Mouse (Mus musculus): ENCODE data around the gene Habp4. TPM values are rescaled to one million over a fixed set of nuclear protein-coding genes. Genes with fewer than 3 reads are reported as not detected.

Gene Habp4
- total RNA-seq (2014; rRNA removed) (55.6 and 68.0 TPM in 2 replicates), polyA plus RNA-seq (2015; fragmentation: Nextera tagmentation; extraction: Ambion mirVana) (60.3 and 64.5 TPM in 2 replicates)

DNA sequence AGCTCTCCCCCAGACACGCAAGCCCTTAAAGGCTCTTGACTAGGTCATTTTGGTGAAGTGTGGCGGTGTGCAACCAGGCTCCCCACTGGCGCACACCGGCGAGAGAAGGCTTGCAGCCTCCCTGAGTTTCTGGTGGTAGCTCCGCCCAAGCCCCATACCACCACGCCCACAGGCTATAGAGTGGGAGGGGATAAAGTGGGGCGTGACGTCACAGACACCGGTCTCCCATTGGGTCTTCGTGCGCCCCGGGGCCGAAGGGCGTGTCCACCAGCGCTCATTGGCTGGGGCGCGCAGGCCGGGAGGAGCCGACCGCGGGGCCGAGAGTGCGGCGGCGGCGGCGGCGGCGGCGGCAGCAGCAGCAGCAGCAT lies at the start of gene Habp4:
Gene Habp4, plus strand, starts transcription at position 277 of the 368 bp plus-strand sequence.
- peak within 1 kb of the TSS; percentile 78 for H3K27ac ChIP-seq (ENCODE audit: low read depth, low read length)
- H3K27me3 ChIP-seq (ENCODE audit: insufficient read depth, low read length) = no peaks in the 10 kb centered on the region
- peak within 1 kb of the TSS; percentile 97 for H3K4me2 ChIP-seq (ENCODE audit: low read depth, low read length, poor library complexity, severe bottlenecking)
- peak within 1 kb of the TSS; percentile 92 for H3K9ac ChIP-seq (replicated peaks; ENCODE audit: low read length, poor library complexity, severe bottlenecking)
- 0 out of 2 replicates have a peak, but pooled peaks cover under 1% of the 10 kb centered on the region for H3K9me3 ChIP-seq (ENCODE audit: low read length)
- H3K4me3 ChIP-seq (ENCODE audit: low read depth, low read length) = peak within 1 kb of the TSS; percentile 88
- WGBS = 0% methylated on average over 25 of the region's 31 CpGs
- no peaks in the 10 kb centered on the region; the same call in 1 of the 2 replicates for H3K36me3 ChIP-seq (ENCODE audit: insufficient read depth, low read length)
- ATAC-seq (ENCODE audit: low FRiP score) (peak; percentile 98), DNase-seq (ENCODE audit: low spot score) (peak; percentile 98)
- no peaks in the 10 kb centered on the region for H3K4me1 ChIP-seq (ENCODE audit: insufficient read depth, low read length)
- TF ChIP-seq CTCF (IDR thresholded peaks at IDR 0.05) = no peak

DNA sequence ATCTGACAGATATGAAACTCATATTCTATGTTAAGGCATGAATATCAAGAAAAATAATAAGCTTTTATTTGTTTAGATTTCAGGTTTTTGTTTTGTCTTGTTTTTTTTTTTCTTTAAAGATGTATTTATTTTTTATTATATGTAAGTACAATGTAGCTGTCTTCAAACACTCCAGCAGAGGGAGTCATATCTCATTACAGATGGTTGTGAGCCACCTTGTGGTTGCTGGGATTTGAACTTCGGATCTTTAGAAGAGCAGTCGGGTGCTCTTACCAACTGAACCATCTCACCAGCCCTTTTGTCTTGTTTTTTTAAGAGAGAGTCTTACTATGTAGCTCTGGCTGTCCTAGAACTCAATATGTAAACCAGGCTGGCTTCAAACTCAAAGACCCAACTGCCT lies 44.2 kb upstream of the Habp4 start:
- 57% methylated on average over 2 of the region's 2 CpGs for WGBS
- DNase-seq (ENCODE audit: low spot score) (no peak), ATAC-seq (ENCODE audit: low FRiP score) (no peak)
- TF ChIP-seq CTCF (IDR thresholded peaks at IDR 0.05) = peak; percentile 40
- H3K9me3 ChIP-seq (ENCODE audit: low read length) = no peaks in the 10 kb centered on the region
- no peaks in the 10 kb centered on the region for H3K4me1 ChIP-seq (ENCODE audit: insufficient read depth, low read length)
- no peaks in the 10 kb centered on the region for H3K36me3 ChIP-seq (ENCODE audit: insufficient read depth, low read length)
- H3K27me3 ChIP-seq (ENCODE audit: insufficient read depth, low read length) = no peaks in the 10 kb centered on the region
- H3K27ac ChIP-seq (ENCODE audit: low read depth, low read length) = no peak overlapping the region
- no peak overlapping the region for H3K9ac ChIP-seq (replicated peaks; ENCODE audit: low read length, poor library complexity, severe bottlenecking)
- no peak overlapping the region for H3K4me2 ChIP-seq (ENCODE audit: low read depth, low read length, poor library complexity, severe bottlenecking)
- no peak overlapping the region for H3K4me3 ChIP-seq (ENCODE audit: low read depth, low read length)

DNA sequence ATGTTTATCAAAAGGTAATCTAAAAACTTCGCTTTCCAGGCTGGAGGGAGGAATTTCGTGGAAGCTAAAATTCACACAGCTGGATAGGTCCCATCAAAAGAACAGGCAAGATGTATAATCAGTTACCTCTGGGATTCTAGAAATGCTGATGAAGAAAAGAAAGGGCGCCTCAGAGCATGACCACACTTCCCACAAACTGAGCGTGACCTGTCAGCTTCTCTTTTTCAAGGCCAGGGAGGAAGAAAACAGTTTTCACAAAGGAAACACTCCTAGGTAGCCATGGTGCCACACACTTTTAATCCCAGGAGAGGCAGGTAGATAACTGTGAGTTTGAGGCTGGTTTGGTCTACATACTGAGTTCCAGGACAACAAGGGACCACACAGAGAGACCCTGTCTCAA lies 40.9 kb upstream of the Habp4 start:
- no peak overlapping the region for H3K4me3 ChIP-seq (ENCODE audit: low read depth, low read length)
- no peak overlapping the region for H3K9ac ChIP-seq (replicated peaks; ENCODE audit: low read length, poor library complexity, severe bottlenecking)
- H3K36me3 ChIP-seq (ENCODE audit: insufficient read depth, low read length) = no peaks in the 10 kb centered on the region
- H3K4me1 ChIP-seq (ENCODE audit: insufficient read depth, low read length) = no peaks in the 10 kb centered on the region
- no peak for ATAC-seq (ENCODE audit: low FRiP score)
- WGBS = 55% methylated on average over 4 of the region's 4 CpGs
- H3K4me2 ChIP-seq (ENCODE audit: low read depth, low read length, poor library complexity, severe bottlenecking) = no peak overlapping the region
- TF ChIP-seq CTCF (IDR thresholded peaks at IDR 0.05) = no peak
- no peak overlapping the region for H3K27ac ChIP-seq (ENCODE audit: low read depth, low read length)
- H3K9me3 ChIP-seq (ENCODE audit: low read length) = no peaks in the 10 kb centered on the region
- no peak for DNase-seq (ENCODE audit: low spot score)
- no peaks in the 10 kb centered on the region for H3K27me3 ChIP-seq (ENCODE audit: insufficient read depth, low read length)

DNA sequence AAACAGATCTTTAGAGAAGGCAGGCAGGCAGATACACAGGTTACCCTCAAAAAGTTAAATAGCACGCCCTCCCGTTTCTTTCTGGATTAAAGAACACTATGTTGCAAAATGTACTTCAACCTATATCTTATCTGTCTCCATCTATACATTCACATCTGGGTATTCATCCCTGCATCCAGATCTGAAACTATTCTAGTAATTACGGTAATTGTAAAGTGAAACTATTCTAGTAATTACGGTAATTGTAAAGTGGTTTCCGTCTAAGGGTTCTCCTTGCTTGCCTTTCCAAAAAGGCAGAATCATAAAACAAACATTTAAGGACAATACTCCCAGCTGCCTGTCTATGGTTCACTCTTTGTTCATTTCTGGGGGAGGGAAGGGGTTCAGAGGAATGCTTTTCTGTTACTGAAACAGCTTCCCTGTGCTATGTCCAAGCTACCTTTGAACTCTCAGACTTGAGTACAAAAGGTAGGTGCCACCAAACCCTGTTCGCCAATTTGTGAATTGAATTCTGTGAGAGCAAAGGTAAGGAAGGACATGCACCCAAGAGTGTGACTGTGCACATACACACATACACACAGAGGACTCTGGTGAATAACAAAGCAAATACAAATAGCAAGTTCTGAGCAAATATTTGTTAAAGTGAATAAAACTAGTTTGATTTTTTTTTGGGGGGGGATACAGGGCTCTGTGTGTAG lies 38.0 kb upstream of the Habp4 start:
- H3K4me2 ChIP-seq (ENCODE audit: low read depth, low read length, poor library complexity, severe bottlenecking) = no peak overlapping the region
- H3K36me3 ChIP-seq (ENCODE audit: insufficient read depth, low read length) = no peaks in the 10 kb centered on the region
- no peaks in the 10 kb centered on the region for H3K9me3 ChIP-seq (ENCODE audit: low read length)
- WGBS = 36% methylated on average over 6 of the region's 6 CpGs
- H3K4me3 ChIP-seq (ENCODE audit: low read depth, low read length) = no peak overlapping the region
- no peak for TF ChIP-seq CTCF (IDR thresholded peaks at IDR 0.05)
- no peaks in the 10 kb centered on the region for H3K27me3 ChIP-seq (ENCODE audit: insufficient read depth, low read length)
- H3K9ac ChIP-seq (replicated peaks; ENCODE audit: low read length, poor library complexity, severe bottlenecking) = no peak overlapping the region
- DNase-seq (ENCODE audit: low spot score) (no peak), ATAC-seq (ENCODE audit: low FRiP score) (no peak)
- H3K27ac ChIP-seq (ENCODE audit: low read depth, low read length) = no peak overlapping the region
- H3K4me1 ChIP-seq (ENCODE audit: insufficient read depth, low read length) = no peaks in the 10 kb centered on the region

DNA sequence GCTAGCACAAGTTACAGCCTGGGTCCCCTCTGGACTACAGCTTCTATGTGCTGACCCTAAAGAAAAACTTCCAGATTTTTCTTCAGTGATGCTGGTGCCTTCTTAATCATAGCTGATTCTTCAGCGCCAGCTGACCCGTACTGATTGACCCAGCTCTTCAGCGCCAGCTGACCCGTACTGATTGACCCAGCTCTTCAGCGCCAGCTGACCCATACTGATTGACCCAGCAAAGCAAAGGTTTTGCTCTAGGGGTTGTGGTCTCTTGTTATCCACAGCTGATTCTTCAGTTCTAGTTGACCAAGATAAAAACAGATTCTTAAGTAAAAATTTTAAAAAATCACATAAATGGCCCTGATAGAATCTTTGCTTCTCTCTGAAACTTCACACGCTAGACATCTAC lies 36.7 kb upstream of the Habp4 start:
- no peak for TF ChIP-seq CTCF (IDR thresholded peaks at IDR 0.05)
- Histone ChIP-seq H3K4me2 (ENCODE audit: low read depth, low read length, poor library complexity, severe bottlenecking) (no peak overlapping the region), H3K27ac (ENCODE audit: low read depth, low read length) (no peak overlapping the region)

DNA sequence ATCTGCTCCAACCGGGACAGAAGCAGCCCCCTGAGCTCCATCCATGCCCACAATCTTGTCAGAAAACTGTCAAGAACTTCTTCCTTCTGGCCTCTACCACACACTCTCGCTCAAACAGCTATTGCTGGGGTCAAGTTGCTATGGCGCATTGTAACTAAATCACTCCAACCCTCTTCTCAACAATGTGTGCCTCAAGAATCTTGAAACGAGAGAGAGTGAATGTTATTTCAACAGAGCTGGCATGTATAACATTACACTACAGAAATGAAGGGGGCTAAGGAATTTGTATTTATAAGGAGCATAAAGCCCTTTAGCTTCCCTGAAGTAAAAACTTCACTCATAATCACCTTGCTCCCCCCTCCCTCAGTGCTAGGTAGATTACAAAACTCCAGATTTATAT lies 35.3 kb upstream of the Habp4 start:
- Histone ChIP-seq H3K9me3 (ENCODE audit: low read length) (no peaks in the 10 kb centered on the region), H3K4me3 (ENCODE audit: low read depth, low read length) (no peak overlapping the region), H3K36me3 (ENCODE audit: insufficient read depth, low read length) (no peaks in the 10 kb centered on the region), H3K4me2 (ENCODE audit: low read depth, low read length, poor library complexity, severe bottlenecking) (no peak overlapping the region), H3K27ac (ENCODE audit: low read depth, low read length) (no peak overlapping the region), H3K9ac (replicated peaks; ENCODE audit: low read length, poor library complexity, severe bottlenecking) (no peak overlapping the region), H3K4me1 (ENCODE audit: insufficient read depth, low read length) (no peaks in the 10 kb centered on the region), H3K27me3 (ENCODE audit: insufficient read depth, low read length) (no peaks in the 10 kb centered on the region)
- 59% methylated on average over 4 of the region's 4 CpGs for WGBS
- TF ChIP-seq CTCF (IDR thresholded peaks at IDR 0.05) = no peak
- no peak for ATAC-seq (ENCODE audit: low FRiP score)
- DNase-seq (ENCODE audit: low spot score) = no peak

More for the DNA sequence above, 36.7 kb upstream of the Habp4 start:
- no peak for ATAC-seq (ENCODE audit: low FRiP score)
- Histone ChIP-seq H3K27me3 (ENCODE audit: insufficient read depth, low read length) (no peaks in the 10 kb centered on the region), H3K9ac (replicated peaks; ENCODE audit: low read length, poor library complexity, severe bottlenecking) (no peak overlapping the region), H3K9me3 (ENCODE audit: low read length) (no peaks in the 10 kb centered on the region), H3K4me1 (ENCODE audit: insufficient read depth, low read length) (no peaks in the 10 kb centered on the region), H3K36me3 (ENCODE audit: insufficient read depth, low read length) (no peaks in the 10 kb centered on the region), H3K4me3 (ENCODE audit: low read depth, low read length) (no peak overlapping the region)
- no peak for DNase-seq (ENCODE audit: low spot score)
- WGBS = 94% methylated on average over 6 of the region's 6 CpGs
